Mouse (Mus musculus) subcutaneous adipose tissue, adult 2 months (tissue): ENCODE measurements around the gene Kcnc3. TPM values are rescaled to one million over a fixed set of nuclear protein-coding genes. Genes with fewer than 3 reads are reported as not detected.

ENCODE experiments used
- polyA plus RNA-seq: library from polyadenylated mRNA; depleted of rRNA; stranded (reverse); fragments of >200 nt; gene quantifications from 2 replicates; pipeline ENCODE4 v1.2.3, GENCODE M21; 2012; ENCODE audit warnings: low replicate concordance; rRNA removed

Gene Kcnc3
- 2.6 and 7.7 TPM in 2 replicates for polyA plus RNA-seq

GRCm38 (mm10) chr7:44590402-44591347 is at the start of gene Kcnc3:
TSS of gene Kcnc3 (plus strand) at chr7:44590664.

GRCm38 (mm10) chr7:44548497-44549087 is 41.9 kb upstream of the Kcnc3 start, which contains the start of gene Pold1:
TSS of gene Pold1 (minus strand) at chr7:44548849.

GRCm38 (mm10) chr7:44553826-44554225 is 36.6 kb upstream of the Kcnc3 start, which contains the start of gene Nr1h2:
TSS of gene Nr1h2 (minus strand) at chr7:44553951.

GRCm38 (mm10) chr7:44572213-44572701 is 18.2 kb upstream of the Kcnc3 start, which contains the start of gene Napsa:
TSS of gene Napsa (plus strand) at chr7:44572380.

Other genes starting within 250 kb of the Kcnc3 start
- gene Syt3, start 206.6 kb upstream of the Kcnc3 start, polyA plus RNA-seq = 4.7 and 5.8 TPM in 2 replicates
- 0.24 and 1.2 TPM in 2 replicates for gene 1700008O03Rik, start 204.8 kb upstream of the Kcnc3 start, polyA plus RNA-seq
- 0.97 and 19.6 TPM in 2 replicates for gene Lrrc4b, start 161.6 kb upstream of the Kcnc3 start, polyA plus RNA-seq
- 1.6 TPM in 1 of 2 replicates, not detected in the other for gene Aspdh, start 125.3 kb upstream of the Kcnc3 start, polyA plus RNA-seq
- gene Josd2, start 122.7 kb upstream of the Kcnc3 start, polyA plus RNA-seq = 94.8 and 172 TPM in 2 replicates
- gene Emc10, start 94.1 kb upstream of the Kcnc3 start, polyA plus RNA-seq = 210 and 331 TPM in 2 replicates
- 7.0 and 10.5 TPM in 2 replicates for gene Fam71e1, start 94.1 kb upstream of the Kcnc3 start, polyA plus RNA-seq
- gene Mybpc2, start 66.0 kb upstream of the Kcnc3 start, polyA plus RNA-seq = 0.11 and 0.89 TPM in 2 replicates
- 1.2 and 1.3 TPM in 2 replicates for gene Spib, start 58.6 kb upstream of the Kcnc3 start, polyA plus RNA-seq
- 17.5 and 44.4 TPM in 2 replicates for gene Pold1, start 41.8 kb upstream of the Kcnc3 start, polyA plus RNA-seq
- gene Nr1h2, start 36.7 kb upstream of the Kcnc3 start, polyA plus RNA-seq = 133 and 181 TPM in 2 replicates
- gene Napsa, start 18.3 kb upstream of the Kcnc3 start, polyA plus RNA-seq = 6.0 and 16.0 TPM in 2 replicates
- gene Myh14, start 80.2 kb downstream of the Kcnc3 start, polyA plus RNA-seq = 4.1 and 12.7 TPM in 2 replicates
- gene Izumo2, start 118.1 kb downstream of the Kcnc3 start, polyA plus RNA-seq = not detected in 2 replicates
- 29.0 and 48.8 TPM in 2 replicates for gene Vrk3, start 157.7 kb downstream of the Kcnc3 start, polyA plus RNA-seq
- 0.20 and 0.54 TPM in 2 replicates for gene Zfp473, start 160.4 kb downstream of the Kcnc3 start, polyA plus RNA-seq
- 35.6 and 77.6 TPM in 2 replicates for gene Nup62, start 225.4 kb downstream of the Kcnc3 start, polyA plus RNA-seq
- gene Il4i1, start 225.7 kb downstream of the Kcnc3 start, polyA plus RNA-seq = 3.9 and 4.0 TPM in 2 replicates
- gene Atf5, start 226.0 kb downstream of the Kcnc3 start, polyA plus RNA-seq = 211 and 305 TPM in 2 replicates